ENCODE assay signal across 24 mouse cellular contexts in genomic region chr13:9900653-9901385, GRCm38 (mm10).
"Had no signal": no experiment of that assay in that cellular context is flagged by ENCODE, and none has a peak within 500 bp of the region (broad histone marks: within the 10 kb centered on the region; RNA-seq: fewer than 3 reads in every experiment).

No protein-coding gene starts in this region.

- ATAC-seq: hindbrain, postnatal 0 days; intestine, postnatal 0 days had no signal

- H3K4me3 ChIP-seq: gastrocnemius, adult 2 months; heart, adult 2 months; heart, embryonic 13.5 days; heart, embryonic 15.5 days; hindbrain, embryonic 13.5 days; hindbrain, embryonic 15.5 days; layer of hippocampus, adult 2 months; left cerebral cortex, adult 2 months; limb, embryonic 10.5 days; limb, embryonic 12.5 days had no signal

- H3K36me3 ChIP-seq: heart, embryonic 13.5 days; heart, embryonic 15.5 days; hindbrain, embryonic 15.5 days; limb, embryonic 10.5 days; limb, embryonic 12.5 days had no signal

- H3K9me3 ChIP-seq: heart, embryonic 13.5 days; heart, embryonic 15.5 days; hindbrain, embryonic 13.5 days; hindbrain, embryonic 15.5 days; limb, embryonic 10.5 days; limb, embryonic 12.5 days had no signal

- DNase-seq: gastrocnemius, adult 2 months; gastrocnemius, postnatal 10 days; gastrocnemius, postnatal 25 days; heart, adult 2 months; heart, postnatal 14 days; heart, postnatal 36 days; kidney, adult 18-20 months; kidney, adult 8-10 months; kidney, postnatal 10 days; kidney, postnatal 25 days; kidney, postnatal 4 days; liver had no signal

- H3K9ac ChIP-seq: heart, embryonic 15.5 days; hindbrain, embryonic 13.5 days; hindbrain, embryonic 15.5 days; limb, embryonic 12.5 days had no signal

- H3K4me1 ChIP-seq: heart, embryonic 13.5 days; heart, embryonic 15.5 days; hindbrain, embryonic 15.5 days; limb, embryonic 10.5 days; limb, embryonic 12.5 days had no signal

- H3K27ac ChIP-seq: gastrocnemius, adult 2 months; heart, adult 2 months; heart, embryonic 13.5 days; heart, embryonic 15.5 days; hindbrain, embryonic 13.5 days; hindbrain, embryonic 15.5 days; hindbrain, postnatal 0 days; layer of hippocampus, adult 2 months; left cerebral cortex, adult 2 months; limb, embryonic 10.5 days; limb, embryonic 12.5 days had no signal

- H3K27me3 ChIP-seq: heart, embryonic 13.5 days; heart, embryonic 15.5 days; hindbrain, embryonic 13.5 days; hindbrain, embryonic 15.5 days; limb, embryonic 12.5 days had no signal

- H3K4me2 ChIP-seq: heart, embryonic 11.5 days; heart, embryonic 13.5 days; heart, embryonic 15.5 days; hindbrain, embryonic 13.5 days; hindbrain, embryonic 15.5 days; limb, embryonic 12.5 days; liver, embryonic 11.5 days had no signal
